Mouse (Mus musculus): Measurements from ENCODE around the gene Zfp108. TPM values are rescaled to one million over a fixed set of nuclear protein-coding genes. Genes with fewer than 3 reads are reported as not detected.

The Zfp108 gene
- polyA plus RNA-seq, 1 experiment from 2014 or later: 3.9 TPM

- no peak for ATAC-seq (ENCODE audit: insufficient read depth, low FRiP score)
- no peak overlapping the region for H3K27ac ChIP-seq (ENCODE audit: low read length)
- H3K4me3 ChIP-seq (replicated peaks; ENCODE audit: low read length): no peak overlapping the region
- no peak overlapping the region for H3K9ac ChIP-seq (ENCODE audit: low read length)
- 0 out of 2 replicates have a peak, but pooled peaks cover 4% of the 10 kb centered on the region for H3K4me1 ChIP-seq (ENCODE audit: control insufficient read depth, insufficient read depth, low read length)
- H3K36me3 ChIP-seq (ENCODE audit: control insufficient read depth, insufficient read depth, low read length): peaks cover 7% of the 10 kb centered on the region; the same call in 1 of the 2 replicates
- H3K4me2 ChIP-seq (ENCODE audit: low read depth, low read length): no peak overlapping the region
- H3K27me3 ChIP-seq (ENCODE audit: control insufficient read depth, insufficient read depth, low read length): no peaks in the 10 kb centered on the region
- no peaks in the 10 kb centered on the region for H3K9me3 ChIP-seq (replicated peaks; ENCODE audit: control insufficient read depth, low read length)
- 87% methylated on average over 13 of the region's 13 CpGs for WGBS
These were observed 4.9 kb downstream of the Zfp108 start for GRCm38 (mm10) chr7:24259306-24259999.

DNA sequence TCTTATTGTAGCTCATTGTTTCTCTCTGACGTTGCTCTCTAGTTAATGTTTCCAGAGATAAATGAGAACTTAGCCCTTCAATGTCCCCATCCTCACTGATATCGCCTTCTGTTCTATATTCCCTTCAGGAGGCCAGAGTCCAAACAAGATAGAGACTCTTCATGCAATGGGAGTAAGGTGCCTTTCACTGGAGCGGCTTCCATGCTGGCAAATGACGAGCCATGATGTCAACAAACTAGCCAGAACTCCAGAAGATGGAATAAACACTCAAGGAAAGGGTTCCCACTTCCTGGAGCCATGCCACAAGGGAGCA lies 5.4 kb downstream of the Zfp108 start:
- H3K9me3 ChIP-seq (replicated peaks; ENCODE audit: control insufficient read depth, low read length): no peaks in the 10 kb centered on the region
- H3K9ac ChIP-seq (ENCODE audit: low read length): no peak overlapping the region
- 83% methylated on average over 4 of the region's 4 CpGs for WGBS
- H3K4me2 ChIP-seq (ENCODE audit: low read depth, low read length): no peak overlapping the region
- no peak for ATAC-seq (ENCODE audit: insufficient read depth, low FRiP score)
- H3K4me3 ChIP-seq (replicated peaks; ENCODE audit: low read length): no peak overlapping the region
- H3K27ac ChIP-seq (ENCODE audit: low read length): no peak overlapping the region
- peaks cover 7% of the 10 kb centered on the region; the same call in 1 of the 2 replicates for H3K36me3 ChIP-seq (ENCODE audit: control insufficient read depth, insufficient read depth, low read length)
- H3K4me1 ChIP-seq (ENCODE audit: control insufficient read depth, insufficient read depth, low read length): 0 out of 2 replicates have a peak, but pooled peaks cover 3% of the 10 kb centered on the region
- H3K27me3 ChIP-seq (ENCODE audit: control insufficient read depth, insufficient read depth, low read length): no peaks in the 10 kb centered on the region

GRCm38 (mm10) chr7:24268176-24269155 lies 13.9 kb downstream of the Zfp108 start:
- no peaks in the 10 kb centered on the region for H3K27me3 ChIP-seq (ENCODE audit: control insufficient read depth, insufficient read depth, low read length)
- no peak overlapping the region for H3K4me2 ChIP-seq (ENCODE audit: low read depth, low read length)
- no peaks in the 10 kb centered on the region for H3K9me3 ChIP-seq (replicated peaks; ENCODE audit: control insufficient read depth, low read length)
- H3K4me1 ChIP-seq (ENCODE audit: control insufficient read depth, insufficient read depth, low read length): peaks cover 4% of the 10 kb centered on the region
- H3K36me3 ChIP-seq (ENCODE audit: control insufficient read depth, insufficient read depth, low read length): no peaks in the 10 kb centered on the region
- no peak for ATAC-seq (ENCODE audit: insufficient read depth, low FRiP score)
- H3K27ac ChIP-seq (ENCODE audit: low read length): no peak overlapping the region
- 74% methylated on average over 24 of the region's 24 CpGs for WGBS
- H3K9ac ChIP-seq (ENCODE audit: low read length): no peak overlapping the region
- no peak overlapping the region for H3K4me3 ChIP-seq (replicated peaks; ENCODE audit: low read length)

- ATAC-seq (ENCODE audit: insufficient read depth, low FRiP score): no peak
These were observed 14.7 kb downstream of the Zfp108 start for GRCm38 (mm10) chr7:24269256-24269655.

GRCm38 (mm10) chr7:24269667-24270287 lies 15.2 kb downstream of the Zfp108 start:
- Histone ChIP-seq H3K4me2 (ENCODE audit: low read depth, low read length) (peak overlapping the region; percentile 60), H3K4me3 (replicated peaks; ENCODE audit: low read length) (peak overlapping the region; percentile 59), H3K4me1 (ENCODE audit: control insufficient read depth, insufficient read depth, low read length) (peaks cover 4% of the 10 kb centered on the region), H3K9me3 (replicated peaks; ENCODE audit: control insufficient read depth, low read length) (no peaks in the 10 kb centered on the region), H3K27me3 (ENCODE audit: control insufficient read depth, insufficient read depth, low read length) (no peaks in the 10 kb centered on the region), H3K27ac (ENCODE audit: low read length) (no peak overlapping the region), H3K9ac (ENCODE audit: low read length) (peak overlapping the region; percentile 76), H3K36me3 (ENCODE audit: control insufficient read depth, insufficient read depth, low read length) (peaks cover 2% of the 10 kb centered on the region)
- 33% methylated on average over 7 of the region's 7 CpGs for WGBS
- peak; percentile 34; the same call in 1 of the 2 replicates for ATAC-seq (ENCODE audit: insufficient read depth, low FRiP score)

More at GRCm38 (mm10) chr7:24269256-24269655, 14.7 kb downstream of the Zfp108 start:
- Histone ChIP-seq H3K36me3 (ENCODE audit: control insufficient read depth, insufficient read depth, low read length) (no peaks in the 10 kb centered on the region), H3K4me2 (ENCODE audit: low read depth, low read length) (no peak overlapping the region), H3K4me1 (ENCODE audit: control insufficient read depth, insufficient read depth, low read length) (peaks cover 4% of the 10 kb centered on the region), H3K9ac (ENCODE audit: low read length) (no peak overlapping the region), H3K27me3 (ENCODE audit: control insufficient read depth, insufficient read depth, low read length) (no peaks in the 10 kb centered on the region), H3K4me3 (replicated peaks; ENCODE audit: low read length) (no peak overlapping the region), H3K27ac (ENCODE audit: low read length) (no peak overlapping the region), H3K9me3 (replicated peaks; ENCODE audit: control insufficient read depth, low read length) (no peaks in the 10 kb centered on the region)
- 75% methylated on average over 3 of the region's 3 CpGs for WGBS

GRCm38 (mm10) chr7:24270288-24270672 lies 15.7 kb downstream of the Zfp108 start, which contains the start of gene Zfp93:
Zfp93 (plus strand) TSS chr7:24270420.
- Histone ChIP-seq H3K4me1 (ENCODE audit: control insufficient read depth, insufficient read depth, low read length) (peaks cover 4% of the 10 kb centered on the region), H3K9ac (ENCODE audit: low read length) (peak within 1 kb of the TSS; percentile 76), H3K27me3 (ENCODE audit: control insufficient read depth, insufficient read depth, low read length) (no peaks in the 10 kb centered on the region), H3K4me3 (replicated peaks; ENCODE audit: low read length) (peak within 1 kb of the TSS; percentile 59), H3K4me2 (ENCODE audit: low read depth, low read length) (peak within 1 kb of the TSS; percentile 60), H3K36me3 (ENCODE audit: control insufficient read depth, insufficient read depth, low read length) (peaks cover 7% of the 10 kb centered on the region), H3K9me3 (replicated peaks; ENCODE audit: control insufficient read depth, low read length) (no peaks in the 10 kb centered on the region), H3K27ac (ENCODE audit: low read length) (peak within 1 kb of the TSS; percentile 61; the same call in 1 of the 2 replicates)
- ATAC-seq (ENCODE audit: insufficient read depth, low FRiP score): peak; percentile 95
- under 1% methylated on average over 12 of the region's 12 CpGs for WGBS

DNA sequence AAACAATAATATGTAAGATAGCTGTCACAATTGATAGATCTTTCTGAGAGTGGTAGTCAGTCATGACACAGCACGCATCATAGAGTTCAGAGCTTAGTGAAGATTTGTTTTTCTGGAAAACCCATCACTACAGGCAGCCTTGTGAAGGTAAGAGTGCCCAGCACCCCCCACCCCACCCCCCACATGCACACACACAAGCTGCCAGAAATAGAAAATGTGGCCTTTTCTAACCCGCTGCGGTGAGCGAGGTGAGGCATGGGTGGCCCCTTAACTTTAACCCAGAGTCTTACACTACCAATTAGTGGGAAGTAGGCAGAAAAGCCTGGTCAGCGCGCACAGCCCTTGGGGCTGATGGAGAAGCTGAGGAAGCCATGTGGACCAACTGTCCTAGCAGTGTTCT lies 16.6 kb downstream of the Zfp108 start:
- Histone ChIP-seq H3K4me1 (ENCODE audit: control insufficient read depth, insufficient read depth, low read length) (peaks cover 4% of the 10 kb centered on the region), H3K27ac (ENCODE audit: low read length) (no peak overlapping the region), H3K4me2 (ENCODE audit: low read depth, low read length) (peak overlapping the region; percentile 60; the same call in 1 of the 2 replicates), H3K9ac (ENCODE audit: low read length) (no peak overlapping the region), H3K27me3 (ENCODE audit: control insufficient read depth, insufficient read depth, low read length) (no peaks in the 10 kb centered on the region), H3K36me3 (ENCODE audit: control insufficient read depth, insufficient read depth, low read length) (peaks cover 7% of the 10 kb centered on the region), H3K9me3 (replicated peaks; ENCODE audit: control insufficient read depth, low read length) (no peaks in the 10 kb centered on the region), H3K4me3 (replicated peaks; ENCODE audit: low read length) (no peak overlapping the region)
- 92% methylated on average over 6 of the region's 6 CpGs for WGBS
- no peak for ATAC-seq (ENCODE audit: insufficient read depth, low FRiP score)

DNA sequence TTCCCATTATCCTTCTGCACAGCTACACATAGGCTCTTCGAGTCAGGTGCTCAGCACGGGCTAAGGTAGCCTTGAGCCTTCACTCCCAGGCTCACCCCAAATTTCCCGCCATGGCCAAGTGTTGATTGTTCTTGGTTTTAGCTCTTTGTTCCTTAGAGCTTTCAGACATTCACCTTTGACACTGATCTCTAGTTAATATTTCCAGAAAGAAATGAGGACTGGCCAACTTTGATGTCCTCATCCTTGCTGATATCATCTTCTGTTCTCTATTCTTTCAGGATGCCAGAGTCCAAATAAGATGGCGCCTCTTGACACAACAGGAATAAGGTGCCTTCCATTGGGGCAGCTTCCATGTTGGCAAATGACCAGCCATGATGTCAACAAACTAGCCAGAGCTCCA lies 19.9 kb downstream of the Zfp108 start:
- 95% methylated on average over 4 of the region's 4 CpGs for WGBS
- Histone ChIP-seq H3K27ac (ENCODE audit: low read length) (no peak overlapping the region), H3K27me3 (ENCODE audit: control insufficient read depth, insufficient read depth, low read length) (no peaks in the 10 kb centered on the region), H3K4me2 (ENCODE audit: low read depth, low read length) (no peak overlapping the region), H3K9me3 (replicated peaks; ENCODE audit: control insufficient read depth, low read length) (no peaks in the 10 kb centered on the region), H3K4me1 (ENCODE audit: control insufficient read depth, insufficient read depth, low read length) (peaks cover 4% of the 10 kb centered on the region), H3K36me3 (ENCODE audit: control insufficient read depth, insufficient read depth, low read length) (peaks cover 7% of the 10 kb centered on the region), H3K9ac (ENCODE audit: low read length) (no peak overlapping the region), H3K4me3 (replicated peaks; ENCODE audit: low read length) (no peak overlapping the region)
- ATAC-seq (ENCODE audit: insufficient read depth, low FRiP score): no peak
